Mouse (Mus musculus): Measurements from ENCODE around the gene Slc9a5.

DNA sequence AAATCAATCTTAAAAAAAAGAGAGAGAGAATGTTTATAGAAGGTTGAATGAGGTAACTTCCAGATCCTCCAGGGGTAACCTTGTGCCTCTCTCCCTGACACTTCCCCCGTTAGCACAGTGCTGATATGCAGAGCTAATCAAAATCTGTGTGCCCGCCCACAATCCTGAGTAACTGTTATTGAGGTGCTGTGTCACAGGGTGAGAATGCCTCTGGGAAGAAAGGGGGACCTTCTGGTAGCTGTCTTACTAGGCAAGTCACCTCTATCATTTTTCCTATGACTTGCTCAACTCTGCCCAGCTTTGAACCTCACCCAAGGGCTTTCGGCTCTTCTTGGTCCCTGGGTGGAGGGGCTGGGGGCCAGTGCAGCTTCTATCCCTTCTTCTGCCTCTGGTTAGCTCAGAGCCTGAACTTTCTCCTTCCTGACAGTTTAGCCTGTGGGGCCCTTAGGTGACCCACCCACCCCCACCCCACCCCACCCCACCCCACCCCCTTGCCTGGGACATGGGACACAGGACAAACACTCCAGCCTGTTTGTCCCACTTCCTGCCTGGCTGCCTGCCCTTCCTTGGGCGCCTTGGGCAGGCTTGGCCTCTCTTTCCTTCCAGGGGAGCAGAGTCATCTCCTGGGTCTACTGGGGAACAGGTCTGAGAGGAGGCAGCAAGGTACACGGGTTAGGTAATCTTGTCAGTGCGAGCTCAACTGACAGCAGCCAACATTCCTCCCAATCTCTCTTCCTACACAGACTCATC is 8.6 kb upstream of the Slc9a5 start:
- no peak for TF ChIP-seq CTCF (IDR thresholded peaks at IDR 0.05; ENCODE audit: borderline replicate concordance, insufficient read depth, low read depth, low read length)
- TF ChIP-seq POLR2A (IDR thresholded peaks at IDR 0.05; ENCODE audit: borderline replicate concordance, insufficient read depth, low read length), result no peak
